Mouse (Mus musculus): ENCODE results near the gene Olfr275.

DNA sequence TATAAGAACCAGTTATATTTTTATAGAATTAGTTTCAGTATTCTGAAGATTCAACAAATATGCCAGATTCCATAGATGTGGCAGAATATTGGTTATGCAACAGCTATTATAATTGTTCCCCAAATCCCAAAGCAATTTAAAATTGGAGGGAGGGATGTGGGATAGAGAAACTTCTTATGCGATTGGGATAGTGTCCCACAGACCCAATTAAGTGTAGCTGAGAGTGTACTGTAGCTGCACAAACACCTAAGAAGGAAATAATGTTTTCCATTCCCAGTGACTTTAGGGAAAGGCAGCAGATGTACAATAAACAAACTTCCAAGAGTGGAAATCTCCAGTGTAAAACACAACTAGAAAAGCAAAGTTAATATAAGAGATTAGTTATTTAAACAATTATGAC lies 44.7 kb downstream of the Olfr275 start, which contains the start of gene Olfr273:
- no peak for TF ChIP-seq CTCF (IDR thresholded peaks at IDR 0.05; ENCODE audit: low read depth)
- TF ChIP-seq EP300 (optimal IDR thresholded peaks at IDR 0.05): no peak

All from stomach, postnatal 0 days (tissue).